Mouse (Mus musculus): ENCODE measurements around the gene Ssh3. TPM values are rescaled to one million over a fixed set of nuclear protein-coding genes. Genes with fewer than 3 reads are reported as not detected.
A peak's percentile ranks its signal among the peaks of the same experiment; 100 is the strongest.

Gene Ssh3
- polyA plus RNA-seq (2015; fragmentation: Nextera tagmentation; extraction: Ambion mirVana), result 3.6 and 4.8 TPM in 2 replicates

DNA sequence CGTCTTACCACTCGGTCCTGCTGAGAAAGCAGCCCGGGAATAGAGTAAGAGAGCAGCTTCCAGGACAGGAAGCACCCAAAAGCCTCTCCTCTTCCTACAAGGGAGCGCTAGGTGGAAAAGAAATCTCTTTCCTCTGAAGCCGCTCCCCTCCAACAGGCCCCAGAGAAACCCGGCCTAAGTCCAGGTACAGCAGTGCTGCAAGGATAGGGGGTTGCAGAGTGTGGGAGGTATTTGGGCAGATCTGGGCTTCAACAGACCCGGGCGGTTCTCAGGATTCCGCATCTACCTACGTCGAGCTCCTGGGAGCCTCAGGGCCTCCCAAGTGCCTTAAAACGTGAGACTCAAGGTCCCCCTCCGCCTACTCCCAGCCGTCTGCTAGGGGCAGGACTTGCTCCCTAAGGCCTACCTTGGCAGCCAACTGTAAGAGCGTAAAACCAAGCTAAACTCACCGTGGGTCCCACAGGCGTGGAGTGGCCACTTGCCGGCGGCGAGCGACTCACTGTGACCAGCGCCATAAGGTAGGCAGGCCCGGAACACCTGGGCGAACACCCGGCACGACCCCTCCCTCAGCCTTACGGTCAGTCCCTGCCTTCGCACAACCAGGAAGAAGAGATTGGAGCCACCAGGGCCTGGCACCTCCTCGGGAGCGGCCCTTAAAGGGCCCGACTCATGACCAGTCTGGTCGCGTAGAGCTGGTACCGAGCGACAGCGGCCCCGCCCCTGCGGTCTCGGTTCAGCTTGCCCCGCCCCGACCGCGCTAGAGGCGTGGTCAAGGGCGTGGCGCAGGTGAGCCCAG lies at the start of gene Ssh3:
Gene Ssh3, minus strand, starts transcription at position 615 of the 796 bp plus-strand sequence.
- H3K4me3 ChIP-seq, result peak within 1 kb of the TSS; percentile 36
- no peak within 1 kb of the TSS for H3K27ac ChIP-seq
- peaks cover 6% of the 10 kb centered on the region; the same call in 1 of the 2 replicates for H3K4me1 ChIP-seq
- H3K9ac ChIP-seq, result peak within 1 kb of the TSS; percentile 53
- H3K27me3 ChIP-seq, result peaks cover 38% of the 10 kb centered on the region
- H3K9me3 ChIP-seq (replicated peaks), result no peaks in the 10 kb centered on the region
- 6% methylated on average over 46 of the region's 46 CpGs for WGBS
- H3K36me3 ChIP-seq (ENCODE audit: poor library complexity, severe bottlenecking), result 0 out of 2 replicates have a peak, but pooled peaks cover 11% of the 10 kb centered on the region
- ATAC-seq, result peak; percentile 51; the same call in 1 of the 2 replicates
- peak within 1 kb of the TSS; percentile 60 for H3K4me2 ChIP-seq

DNA sequence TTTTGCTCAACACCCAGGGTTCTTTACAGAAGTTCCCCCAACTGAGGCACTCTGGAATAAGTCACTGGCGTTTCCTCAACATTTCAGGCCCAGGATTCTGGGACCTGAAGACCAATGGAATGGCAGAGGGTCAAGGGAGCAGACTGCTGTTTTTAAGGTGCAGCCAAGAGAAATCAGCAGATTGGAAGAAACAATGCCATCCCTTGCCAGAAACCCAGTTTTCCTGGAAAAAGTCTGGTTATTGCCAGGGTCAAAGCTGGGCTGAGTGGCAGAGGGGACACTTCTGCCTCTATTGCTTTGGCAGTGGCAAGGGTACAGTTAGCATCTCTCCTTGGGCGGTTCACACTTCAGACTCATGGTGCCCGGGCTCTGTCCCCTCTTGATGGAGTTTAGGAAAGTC lies 48.2 kb upstream of the Ssh3 start:
- no peak overlapping the region for H3K4me3 ChIP-seq
- 88% methylated on average over 3 of the region's 3 CpGs for WGBS

DNA sequence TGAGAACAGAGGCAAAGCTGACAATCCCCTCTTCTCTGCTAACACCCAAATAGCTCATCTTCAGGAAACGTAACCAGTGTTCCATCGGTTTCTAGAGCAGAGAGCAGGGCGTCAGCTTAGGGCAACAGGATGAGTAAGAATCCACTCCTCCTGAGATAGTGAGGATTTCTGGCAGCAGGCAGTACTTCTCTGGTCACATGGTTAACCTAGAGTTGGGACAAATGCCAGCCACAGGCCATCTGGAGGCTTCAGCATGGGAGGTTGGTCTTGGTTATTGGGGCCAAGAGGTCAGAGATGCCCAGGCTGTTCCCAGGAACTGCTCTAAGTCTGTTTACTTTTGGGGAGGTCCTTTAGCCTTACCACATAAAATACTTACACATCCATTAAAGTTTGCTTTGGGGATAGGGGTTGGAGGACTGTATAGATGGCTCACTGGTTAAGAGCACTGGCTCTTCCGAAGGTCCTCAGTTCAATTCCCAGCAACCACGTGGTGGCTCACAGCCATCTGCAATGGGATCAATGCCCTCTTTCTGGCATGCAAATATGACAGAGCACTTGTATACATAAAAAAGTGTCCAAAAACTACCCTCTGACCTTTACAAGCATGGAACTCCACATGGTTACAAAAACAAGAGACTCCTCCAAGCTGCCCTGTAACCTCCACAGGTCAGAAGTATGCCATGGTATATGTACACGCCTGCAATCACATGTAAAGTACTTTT lies 46.4 kb upstream of the Ssh3 start:
- Histone ChIP-seq H3K27me3 (no peaks in the 10 kb centered on the region), H3K4me1 (no peaks in the 10 kb centered on the region), H3K27ac (no peak overlapping the region), H3K36me3 (ENCODE audit: poor library complexity, severe bottlenecking) (peaks cover 56% of the 10 kb centered on the region), H3K9me3 (replicated peaks) (no peaks in the 10 kb centered on the region), H3K9ac (no peak overlapping the region), H3K4me3 (no peak overlapping the region), H3K4me2 (no peak overlapping the region)
- no peak for ATAC-seq
- 88% methylated on average over 6 of the region's 6 CpGs for WGBS

More for the DNA sequence above, 48.2 kb upstream of the Ssh3 start:
- Histone ChIP-seq H3K9ac (no peak overlapping the region), H3K4me2 (no peak overlapping the region), H3K27me3 (no peaks in the 10 kb centered on the region), H3K4me1 (no peaks in the 10 kb centered on the region), H3K27ac (no peak overlapping the region), H3K36me3 (ENCODE audit: poor library complexity, severe bottlenecking) (peaks cover 73% of the 10 kb centered on the region), H3K9me3 (replicated peaks) (no peaks in the 10 kb centered on the region)
- no peak for ATAC-seq

DNA sequence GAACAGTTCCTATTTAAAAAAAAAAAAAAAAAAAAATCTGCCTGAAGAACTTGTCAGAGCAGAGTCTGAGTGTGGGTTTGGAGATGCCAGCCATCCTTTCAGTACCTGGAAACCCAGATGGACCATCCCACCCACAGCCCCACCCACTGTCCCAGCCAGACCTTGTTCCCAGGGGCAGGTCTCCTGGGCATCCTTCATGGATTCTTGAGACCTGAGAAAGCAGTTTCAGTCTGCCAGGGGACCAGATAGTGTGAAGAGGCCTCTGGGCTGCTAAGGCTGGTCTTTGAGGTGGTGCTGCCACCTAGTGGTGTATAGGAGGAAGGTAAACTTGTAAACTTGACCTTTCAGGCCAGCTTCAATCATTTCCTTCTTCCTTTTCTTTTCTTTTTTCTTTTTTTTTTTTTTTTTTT lies 40.8 kb upstream of the Ssh3 start:
- Histone ChIP-seq H3K9ac (no peak overlapping the region), H3K27me3 (no peaks in the 10 kb centered on the region), H3K36me3 (ENCODE audit: poor library complexity, severe bottlenecking) (peaks cover 8% of the 10 kb centered on the region), H3K4me1 (peaks cover 13% of the 10 kb centered on the region), H3K4me2 (no peak overlapping the region), H3K27ac (no peak overlapping the region), H3K9me3 (replicated peaks) (no peaks in the 10 kb centered on the region), H3K4me3 (no peak overlapping the region)
- peak; percentile 50; the same call in 1 of the 2 replicates for ATAC-seq

DNA sequence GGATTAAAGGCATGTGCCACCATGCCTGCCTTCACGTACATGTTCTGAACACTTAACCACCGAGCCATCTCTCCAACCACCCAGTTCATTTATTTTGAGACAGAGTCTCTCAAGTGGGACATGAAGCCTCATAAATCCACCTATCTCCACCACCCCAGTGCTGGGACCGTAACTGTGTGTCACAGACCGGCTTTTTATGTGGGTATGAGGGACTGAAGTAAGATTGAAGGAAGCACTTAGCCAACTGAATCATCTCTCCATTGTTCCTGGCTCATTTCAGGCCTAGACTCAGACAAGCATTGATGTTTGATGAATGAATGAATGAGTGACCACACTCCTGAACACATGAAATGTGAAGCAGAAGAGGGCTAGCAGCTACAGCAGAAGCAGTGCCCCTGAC lies 40.3 kb upstream of the Ssh3 start:
- 95% methylated on average over 4 of the region's 4 CpGs for WGBS
- ATAC-seq, result no peak
- H3K27ac ChIP-seq, result no peak overlapping the region
- H3K27me3 ChIP-seq, result no peaks in the 10 kb centered on the region
- no peak overlapping the region for H3K4me3 ChIP-seq
- peaks cover 8% of the 10 kb centered on the region for H3K36me3 ChIP-seq (ENCODE audit: poor library complexity, severe bottlenecking)
- H3K9me3 ChIP-seq (replicated peaks), result no peaks in the 10 kb centered on the region
- no peak overlapping the region for H3K4me2 ChIP-seq
- no peak overlapping the region for H3K9ac ChIP-seq
- H3K4me1 ChIP-seq, result peaks cover 18% of the 10 kb centered on the region

DNA sequence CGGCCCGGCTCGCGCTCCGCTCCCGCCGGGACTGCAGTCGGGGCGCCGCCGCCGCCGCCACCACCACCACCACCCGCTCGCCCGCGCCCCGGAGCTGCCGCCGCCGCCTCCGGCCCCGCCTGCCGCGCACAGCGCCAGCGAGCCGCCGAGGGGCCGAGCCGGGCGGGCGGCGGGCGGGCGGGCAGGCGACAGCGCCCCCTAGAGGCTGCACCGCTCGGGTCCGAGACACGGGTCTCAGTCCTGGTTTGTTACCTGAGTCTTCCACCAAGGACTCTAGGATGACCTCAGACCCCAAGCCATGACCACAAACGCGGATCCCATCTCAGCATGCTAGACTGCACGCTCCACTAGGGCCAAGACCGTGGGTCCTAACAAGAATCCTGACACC lies 37.2 kb upstream of the Ssh3 start, which contains the start of gene Grk2:
Gene Grk2, minus strand, starts transcription at position 33 of the 388 bp plus-strand sequence.
- peaks cover 49% of the 10 kb centered on the region for H3K4me1 ChIP-seq
- H3K27ac ChIP-seq, result peak within 1 kb of the TSS; percentile 65
- no peaks in the 10 kb centered on the region for H3K36me3 ChIP-seq (ENCODE audit: poor library complexity, severe bottlenecking)
- no peaks in the 10 kb centered on the region for H3K27me3 ChIP-seq
- H3K4me3 ChIP-seq, result peak within 1 kb of the TSS; percentile 98
- H3K9me3 ChIP-seq (replicated peaks), result no peaks in the 10 kb centered on the region
- 0% methylated on average over 18 of the region's 46 CpGs for WGBS
- H3K4me2 ChIP-seq, result peak within 1 kb of the TSS; percentile 88
- ATAC-seq, result peak; percentile 69
- peak within 1 kb of the TSS; percentile 98 for H3K9ac ChIP-seq

DNA sequence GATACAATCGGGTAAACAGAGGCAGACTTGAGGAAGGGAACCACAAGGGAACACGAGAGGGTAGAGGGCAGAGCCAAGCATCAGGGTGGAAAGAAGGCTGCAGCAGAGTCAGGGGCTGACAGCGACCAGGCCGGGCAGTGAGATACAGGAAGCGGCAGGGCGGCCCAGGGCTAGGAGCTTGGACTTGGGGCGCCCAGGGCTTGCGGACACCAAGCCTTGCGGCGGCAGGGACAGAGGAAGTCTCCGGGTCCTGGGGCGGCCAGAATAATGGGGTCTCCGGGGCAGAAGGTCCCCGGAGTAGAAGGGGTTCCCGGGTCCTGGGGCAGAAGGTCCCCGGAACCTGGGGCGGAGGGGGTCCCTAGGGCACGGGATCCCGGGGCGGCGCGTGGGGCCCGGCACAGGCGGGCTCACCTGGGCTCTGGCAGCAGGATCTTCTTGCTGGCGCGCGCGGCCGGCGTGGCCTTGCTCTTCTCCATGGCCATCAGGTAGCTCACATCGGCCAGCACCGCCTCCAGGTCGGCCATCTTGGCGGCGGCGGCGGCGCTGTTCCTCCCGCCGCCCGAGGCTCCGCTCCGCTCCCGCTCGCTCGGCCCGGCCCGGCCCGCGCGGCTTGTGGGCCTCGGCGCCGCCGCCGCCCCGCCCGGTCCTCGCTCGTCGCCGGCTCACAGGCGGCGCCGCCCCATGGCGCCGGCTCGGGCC lies 36.7 kb upstream of the Ssh3 start:
- Histone ChIP-seq H3K27ac (peak overlapping the region; percentile 65), H3K36me3 (ENCODE audit: poor library complexity, severe bottlenecking) (no peaks in the 10 kb centered on the region), H3K4me2 (peak overlapping the region; percentile 88), H3K9ac (peak overlapping the region; percentile 98), H3K4me1 (peaks cover 54% of the 10 kb centered on the region), H3K9me3 (replicated peaks) (no peaks in the 10 kb centered on the region), H3K4me3 (peak overlapping the region; percentile 98), H3K27me3 (no peaks in the 10 kb centered on the region)
- peak; percentile 69 for ATAC-seq
- WGBS, result 1% methylated on average over 36 of the region's 68 CpGs

DNA sequence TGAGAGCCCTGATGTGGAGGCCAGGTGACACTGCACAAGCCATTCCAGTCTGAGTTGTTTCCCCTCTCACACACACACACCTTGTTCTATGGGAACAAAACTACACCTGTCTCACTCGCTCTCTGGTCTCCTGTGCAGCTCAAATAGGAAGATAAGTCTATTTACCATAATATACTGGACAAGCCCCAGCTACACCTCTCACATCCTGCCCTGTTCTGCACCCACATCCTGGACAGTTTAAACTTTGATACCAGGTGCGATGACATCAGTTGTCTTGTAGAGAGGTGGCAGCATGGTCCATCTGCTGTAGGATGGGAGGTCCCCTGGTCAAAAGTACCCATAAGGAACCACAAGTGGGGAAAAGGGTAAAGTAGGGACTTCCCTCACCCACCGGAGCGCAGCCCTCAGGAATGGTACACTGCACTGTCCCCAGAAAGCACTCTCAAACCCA lies 35.9 kb upstream of the Ssh3 start:
- no peaks in the 10 kb centered on the region for H3K9me3 ChIP-seq (replicated peaks)
- H3K27ac ChIP-seq, result peak overlapping the region; percentile 14; the same call in 1 of the 2 replicates
- H3K9ac ChIP-seq, result peak overlapping the region; percentile 98
- no peaks in the 10 kb centered on the region for H3K27me3 ChIP-seq
- peak overlapping the region; percentile 88 for H3K4me2 ChIP-seq
- H3K4me3 ChIP-seq, result peak overlapping the region; percentile 98
- H3K36me3 ChIP-seq (ENCODE audit: poor library complexity, severe bottlenecking), result no peaks in the 10 kb centered on the region
- 54% methylated on average over 4 of the region's 4 CpGs for WGBS
- peaks cover 54% of the 10 kb centered on the region for H3K4me1 ChIP-seq
- no peak for ATAC-seq

DNA sequence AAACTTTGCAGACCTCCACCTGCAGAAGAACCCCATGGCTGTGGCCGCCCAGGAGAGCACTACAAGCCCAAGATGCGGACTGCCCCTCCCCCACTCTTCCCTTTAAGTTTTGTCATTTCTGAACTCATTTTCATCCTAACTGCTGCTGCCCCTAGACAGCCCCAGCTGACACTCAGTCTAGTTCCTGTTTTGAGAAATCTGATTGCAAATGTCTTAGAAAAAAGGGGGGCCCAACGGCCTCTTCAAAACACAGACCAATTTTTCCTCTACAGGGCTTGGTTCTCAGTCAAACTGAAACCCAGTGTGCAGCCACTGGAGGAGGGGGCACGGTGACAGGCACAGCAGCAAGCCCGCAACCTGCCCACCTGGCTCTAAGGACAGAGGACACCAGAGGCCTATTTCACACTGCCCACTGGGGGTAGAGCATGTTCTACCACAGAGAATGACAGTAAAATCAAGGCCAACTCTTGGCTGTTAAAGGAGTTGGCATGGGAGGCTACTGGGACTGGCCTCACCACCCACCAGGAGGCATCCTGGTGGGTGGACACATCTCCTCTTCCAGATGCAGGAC lies 35.4 kb upstream of the Ssh3 start:
- no peak for ATAC-seq
- 77% methylated on average over 5 of the region's 5 CpGs for WGBS
- H3K4me1 ChIP-seq, result peaks cover 54% of the 10 kb centered on the region

DNA sequence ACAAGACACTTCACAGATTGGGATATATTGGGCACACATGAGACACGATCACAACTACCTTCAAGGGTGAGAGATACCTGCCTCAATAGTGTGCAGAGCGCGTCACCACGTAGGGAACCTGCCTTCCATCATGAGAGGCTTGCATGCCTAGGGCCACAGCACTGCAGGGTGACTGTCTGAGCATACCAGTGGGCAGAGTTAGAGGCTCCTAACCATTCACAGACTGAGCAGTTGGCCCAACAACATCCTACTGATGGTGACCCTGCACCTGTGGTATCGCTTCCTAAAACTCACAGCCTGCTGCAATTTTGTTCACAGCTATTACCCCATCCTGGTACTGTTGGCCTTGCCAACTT lies 34.6 kb upstream of the Ssh3 start:
- Histone ChIP-seq H3K4me1 (peaks cover 54% of the 10 kb centered on the region), H3K9ac (no peak overlapping the region), H3K36me3 (ENCODE audit: poor library complexity, severe bottlenecking) (no peaks in the 10 kb centered on the region), H3K4me3 (no peak overlapping the region), H3K4me2 (peak overlapping the region; percentile 88), H3K27me3 (no peaks in the 10 kb centered on the region), H3K27ac (no peak overlapping the region), H3K9me3 (replicated peaks) (no peaks in the 10 kb centered on the region)
- 94% methylated on average over 5 of the region's 5 CpGs for WGBS
- no peak for ATAC-seq

More for the DNA sequence above, 35.4 kb upstream of the Ssh3 start:
- H3K9me3 ChIP-seq (replicated peaks), result no peaks in the 10 kb centered on the region
- peak overlapping the region; percentile 14; the same call in 1 of the 2 replicates for H3K27ac ChIP-seq
- peak overlapping the region; percentile 88 for H3K4me2 ChIP-seq
- peak overlapping the region; percentile 98 for H3K4me3 ChIP-seq
- no peaks in the 10 kb centered on the region for H3K27me3 ChIP-seq
- peak overlapping the region; percentile 98 for H3K9ac ChIP-seq
- no peaks in the 10 kb centered on the region for H3K36me3 ChIP-seq (ENCODE audit: poor library complexity, severe bottlenecking)

DNA sequence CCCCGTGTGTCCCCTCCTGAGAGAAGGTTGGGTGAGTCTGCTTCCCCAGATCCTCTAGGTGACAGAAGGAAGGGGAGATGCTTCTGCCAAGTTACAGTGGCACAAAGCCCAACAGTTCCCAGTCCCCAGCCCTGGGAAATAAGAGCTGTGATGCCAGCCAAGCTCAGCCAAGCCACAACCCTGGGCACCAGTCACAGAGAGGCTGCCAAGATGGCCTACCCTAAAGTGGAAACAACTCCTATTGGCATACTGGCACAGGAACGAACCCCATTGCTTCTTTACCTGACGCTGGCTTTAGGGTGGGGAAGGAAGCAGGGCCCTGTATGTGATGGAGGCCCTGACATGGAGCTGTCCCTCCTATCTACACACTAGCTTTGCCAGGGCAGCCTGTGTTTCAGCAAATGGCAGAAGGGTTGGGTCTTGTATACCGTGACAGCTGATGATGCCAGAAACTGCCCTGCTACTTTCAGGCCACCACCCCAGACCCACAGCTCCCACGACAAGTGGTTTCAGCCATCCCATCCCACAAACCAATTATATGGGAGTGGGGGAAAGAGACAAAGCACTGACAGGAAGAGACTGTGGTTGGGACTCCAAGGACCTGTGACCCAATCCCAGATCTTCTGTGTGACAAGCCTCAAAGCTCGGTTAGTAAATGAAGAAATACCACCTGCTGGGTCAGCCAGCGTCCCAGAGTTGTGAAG lies 34.1 kb upstream of the Ssh3 start:
- Histone ChIP-seq H3K9ac (peak overlapping the region; percentile 45; the same call in 1 of the 2 replicates), H3K27ac (peak overlapping the region; percentile 74; the same call in 1 of the 2 replicates), H3K4me3 (no peak overlapping the region), H3K4me1 (peaks cover 54% of the 10 kb centered on the region), H3K4me2 (peak overlapping the region; percentile 88), H3K9me3 (replicated peaks) (no peaks in the 10 kb centered on the region), H3K27me3 (no peaks in the 10 kb centered on the region), H3K36me3 (ENCODE audit: poor library complexity, severe bottlenecking) (peaks cover 2% of the 10 kb centered on the region; the same call in 1 of the 2 replicates)
- 74% methylated on average over 7 of the region's 7 CpGs for WGBS
- no peak for ATAC-seq

Data from forebrain, embryonic 13.5 days (tissue).